Mouse (Mus musculus): ENCODE data around the gene Hck.

DNA sequence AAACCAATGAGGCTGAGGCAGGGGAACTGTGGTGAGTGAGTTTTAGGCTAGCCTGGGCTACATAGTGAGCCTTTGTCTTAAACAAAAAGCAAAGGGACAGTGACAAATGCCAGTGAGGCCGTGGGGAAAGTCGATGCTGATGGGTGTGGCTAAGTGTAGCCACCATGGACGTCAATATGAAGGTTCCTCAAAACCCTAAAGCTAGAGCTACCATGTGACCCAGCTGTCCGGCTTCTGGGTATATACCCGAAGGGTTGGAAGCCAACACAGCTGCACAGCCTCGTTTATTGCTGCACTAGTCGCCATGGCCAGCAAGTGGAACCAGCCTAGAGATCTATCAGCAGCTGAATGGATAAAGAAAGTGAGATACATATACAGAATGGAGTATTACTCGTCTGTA is 11.9 kb downstream of the Hck start:
- TF ChIP-seq EP300 (IDR thresholded peaks at IDR 0.05; ENCODE audit: low read depth) (no peak), CTCF (IDR thresholded peaks at IDR 0.05; ENCODE audit: low read depth) (no peak)
